Mouse (Mus musculus) heart, adult 8-10 months (tissue): ENCODE results near the gene Cers5. TPM values are rescaled to one million over a fixed set of nuclear protein-coding genes. Genes with fewer than 3 reads are reported as not detected.
A peak's percentile ranks its signal among the peaks of the same experiment; 100 is the strongest.
"Not testable (repeated sequence)": the region's sequence is repeated elsewhere in the genome, so short reads cannot be mapped to it uniquely, and the experiment has no call there.

Experiments used
- DNase-seq: peaks from one replicate; pipeline ENCODE4 v3.0.0; 2022; ENCODE audit warnings: low spot score
- total RNA-seq, 4 experiments: library from RNA; stranded (reverse); gene quantifications; 2 replicates each; pipeline ENCODE4 v1.2.4; 2022

The Cers5 gene
- total RNA-seq, 4 experiments from 2014 or later = 17.8 to 23.6 (median 18.1) TPM

DNA sequence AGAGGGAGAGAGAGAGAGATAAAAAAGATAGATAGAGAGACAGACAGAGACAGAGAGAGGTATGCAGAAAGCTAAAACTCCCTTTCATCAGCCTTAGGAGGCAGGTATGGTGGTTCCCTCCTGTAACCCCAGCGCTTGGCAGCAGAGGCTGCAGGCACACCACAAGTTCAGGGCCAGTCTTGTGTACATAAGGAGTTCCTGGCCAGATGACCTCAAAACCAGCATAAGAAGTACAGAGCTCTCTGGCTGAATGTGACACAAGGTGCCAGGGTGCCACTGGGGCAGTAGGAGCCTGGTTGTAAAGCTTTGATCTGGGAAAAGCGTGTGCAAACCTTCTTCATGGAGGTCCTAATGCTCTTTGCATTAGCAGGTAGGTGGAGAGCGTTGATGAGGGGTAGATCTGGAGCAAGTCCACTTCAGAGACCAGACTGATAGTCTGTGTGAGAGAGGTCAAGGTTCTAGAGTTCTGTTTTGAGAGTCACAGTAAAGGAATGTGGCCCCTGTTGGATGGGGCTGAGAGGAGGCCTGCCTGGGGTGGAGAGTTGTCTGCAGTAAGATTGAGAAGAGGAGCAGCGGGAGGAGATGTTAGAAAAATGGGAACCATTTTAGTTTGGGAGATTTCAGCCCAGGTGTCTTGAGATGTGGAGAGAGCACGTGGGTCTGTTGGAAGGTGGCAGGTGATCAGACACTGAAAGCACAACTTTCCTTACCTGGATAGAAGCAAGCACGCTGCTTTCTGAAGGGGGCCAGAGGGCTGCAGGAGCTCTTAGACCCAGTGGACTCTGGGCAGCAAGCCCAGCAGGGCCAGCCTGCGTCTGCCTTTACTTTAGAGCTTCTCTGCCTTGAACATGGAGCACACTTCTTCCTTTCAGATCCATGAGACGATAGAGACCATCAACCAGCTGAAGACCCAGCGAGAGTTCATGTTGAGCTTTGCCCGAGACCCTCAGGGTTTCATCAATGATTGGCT is 62.2 kb downstream of the Cers5 start:
- no peak for DNase-seq

DNA sequence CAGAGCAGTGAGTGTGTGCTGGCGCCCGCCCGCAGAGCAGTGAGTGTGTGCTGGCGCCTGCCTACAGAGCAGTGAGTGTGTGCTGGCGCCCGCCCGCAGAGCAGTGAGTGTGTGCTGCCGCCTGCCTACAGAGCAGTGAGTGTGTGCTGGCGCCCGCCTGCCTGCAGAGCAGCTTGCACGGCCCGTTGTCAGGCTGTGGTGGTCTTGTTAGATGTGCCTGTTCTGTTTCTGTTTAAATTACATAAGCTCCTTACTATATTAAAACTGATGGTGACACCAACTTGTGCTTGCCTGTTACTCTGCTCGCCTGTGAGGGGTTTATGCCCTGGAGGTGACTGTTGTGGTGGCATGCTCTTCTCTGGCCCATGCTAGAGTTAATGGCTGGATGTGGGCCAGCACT is 64.5 kb downstream of the Cers5 start:
- DNase-seq = no peak

GRCm38 (mm10) chr15:99705440-99706048 is 67.1 kb downstream of the Cers5 start, which contains the start of gene Gm17349:
TSS of gene Gm17349 (minus strand) at chr15:99705490.
- DNase-seq = no peak

DNA sequence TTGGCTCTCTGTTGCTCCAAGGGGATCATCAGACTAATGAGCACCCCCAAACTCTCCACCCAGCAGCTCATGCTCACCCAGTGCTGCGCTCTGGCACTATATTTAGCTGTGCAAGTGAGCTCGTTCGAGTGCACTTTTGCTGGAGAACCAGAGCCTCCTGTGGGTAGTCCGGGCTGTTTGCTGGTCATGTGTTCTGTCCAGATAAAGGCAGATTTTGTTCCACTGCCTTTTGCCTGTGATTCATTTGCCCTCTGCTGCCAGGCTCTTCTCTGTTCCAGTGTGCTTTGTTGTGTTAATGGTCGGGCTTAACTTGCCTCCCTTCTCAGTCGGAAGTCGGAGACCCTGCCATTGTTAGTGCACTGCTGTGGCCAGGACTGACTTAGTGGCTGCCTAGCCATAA is 67.8 kb downstream of the Cers5 start:
- DNase-seq = peak; percentile 59

GRCm38 (mm10) chr15:99704041-99704681 is 68.5 kb downstream of the Cers5 start:
- no peak for DNase-seq

DNA sequence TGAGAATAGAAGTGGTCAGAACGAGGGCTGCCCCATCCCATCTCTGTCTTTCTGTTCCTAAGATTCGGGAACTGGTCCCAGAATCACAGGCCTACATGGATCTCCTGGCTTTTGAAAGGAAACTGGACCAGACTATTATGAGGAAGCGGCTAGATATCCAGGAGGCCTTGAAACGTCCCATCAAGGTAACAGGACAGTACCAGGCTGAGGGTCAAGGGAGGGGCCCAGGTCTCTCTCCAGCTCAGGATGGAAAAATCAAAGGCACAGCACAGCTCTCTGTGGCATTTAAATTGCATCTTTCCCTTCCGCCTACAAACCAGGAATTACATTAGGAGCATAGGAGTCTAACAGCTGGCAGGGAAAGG is 69.0 kb downstream of the Cers5 start:
- DNase-seq = no peak

GRCm38 (mm10) chr15:99703104-99703503 is 69.6 kb downstream of the Cers5 start:
- DNase-seq = no peak

GRCm38 (mm10) chr15:99701999-99702900 is 70.4 kb downstream of the Cers5 start, which contains the start of gene Smarcd1:
TSS of gene Smarcd1 (plus strand) at chr15:99702129.
- peak; percentile 94 for DNase-seq

DNA sequence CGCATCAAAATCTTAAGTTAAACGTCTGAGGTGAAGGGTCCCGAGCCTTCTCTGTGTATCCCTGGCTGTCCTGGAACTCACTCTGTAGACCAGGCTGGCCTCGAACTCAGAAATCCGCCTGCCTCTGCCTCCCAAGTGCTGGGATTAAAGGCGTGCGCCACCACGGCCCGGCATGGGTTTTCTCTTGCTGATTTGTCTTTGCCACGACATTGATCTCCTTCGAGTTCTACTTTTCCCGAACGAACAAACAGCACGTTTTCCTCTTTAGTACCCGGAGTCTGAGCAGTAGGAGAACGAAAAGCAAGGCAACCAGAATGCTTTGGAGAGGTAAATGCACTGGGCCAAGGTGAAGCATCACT is 71.1 kb downstream of the Cers5 start:
- DNase-seq = not testable (repeated sequence)

DNA sequence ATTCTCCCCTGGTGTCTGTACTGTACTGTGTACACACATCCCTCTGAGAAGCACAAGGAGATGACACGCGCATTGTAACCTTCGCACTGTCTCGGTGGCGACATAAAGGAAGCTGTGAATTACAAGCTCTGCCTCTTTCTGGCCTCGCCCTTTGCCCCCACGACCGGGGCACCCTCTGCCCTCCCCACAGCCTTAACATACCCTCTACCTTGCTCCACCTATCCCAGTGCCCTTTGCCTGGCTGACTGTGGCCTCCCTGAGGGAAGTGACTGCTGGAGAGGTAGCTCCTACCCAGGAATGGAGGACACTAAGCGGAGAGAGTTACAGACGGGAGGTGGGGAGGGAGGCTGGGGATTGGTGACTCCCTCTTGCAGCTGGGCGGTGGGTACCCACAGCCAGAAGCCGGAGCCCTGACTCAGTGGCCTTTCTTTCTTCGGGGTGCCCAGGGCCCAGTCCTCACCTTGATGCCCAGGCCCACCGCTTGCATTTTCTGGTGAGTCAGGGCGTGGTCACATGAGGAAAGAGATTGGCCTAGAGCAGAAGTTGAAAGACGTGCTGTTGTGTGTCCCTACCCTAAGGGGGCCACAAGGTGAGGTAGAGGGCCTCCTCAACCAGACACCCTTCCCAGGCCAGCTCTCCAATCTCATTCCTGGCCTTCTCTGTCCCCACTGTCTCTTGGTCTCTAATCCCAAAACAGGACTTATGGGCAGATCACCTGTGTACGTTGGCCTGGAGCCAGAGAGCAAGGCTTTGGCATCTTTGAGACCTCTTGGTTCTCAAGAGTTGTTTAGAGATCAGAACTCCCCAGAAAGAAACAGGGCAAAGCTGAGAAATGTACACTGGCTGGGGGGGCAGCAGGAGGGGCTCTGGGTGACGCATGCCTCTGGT is 72.2 kb downstream of the Cers5 start:
- DNase-seq = no peak

- DNase-seq = no peak
These were observed 73.0 kb downstream of the Cers5 start for GRCm38 (mm10) chr15:99699715-99700114.

GRCm38 (mm10) chr15:99698533-99699085 is 74.1 kb downstream of the Cers5 start:
- no peak for DNase-seq

GRCm38 (mm10) chr15:99697309-99697708 is 75.4 kb downstream of the Cers5 start:
- no peak for DNase-seq

DNA sequence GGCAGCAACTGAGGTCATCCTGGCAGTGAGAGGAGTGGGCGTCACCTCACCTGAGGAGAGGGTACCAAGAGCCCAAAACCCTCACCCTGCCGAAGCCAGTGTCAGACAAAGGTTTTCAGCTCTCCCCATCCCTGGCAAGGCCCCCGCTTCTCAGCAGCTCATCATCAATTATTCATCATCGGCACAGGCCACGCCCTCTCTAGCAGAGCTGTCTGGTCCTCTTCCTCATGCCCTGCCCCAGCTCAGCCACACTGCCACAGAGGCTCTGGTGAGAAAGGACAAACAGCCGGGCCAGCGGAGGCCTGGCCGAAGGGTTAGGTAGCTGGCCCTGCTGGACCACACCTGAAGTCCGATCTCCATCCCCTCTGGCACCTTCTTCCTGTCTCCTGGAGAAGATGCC is 80.7 kb downstream of the Cers5 start:
- DNase-seq = no peak

GRCm38 (mm10) chr15:99690924-99691323 is 81.8 kb downstream of the Cers5 start:
- no peak for DNase-seq

DNA sequence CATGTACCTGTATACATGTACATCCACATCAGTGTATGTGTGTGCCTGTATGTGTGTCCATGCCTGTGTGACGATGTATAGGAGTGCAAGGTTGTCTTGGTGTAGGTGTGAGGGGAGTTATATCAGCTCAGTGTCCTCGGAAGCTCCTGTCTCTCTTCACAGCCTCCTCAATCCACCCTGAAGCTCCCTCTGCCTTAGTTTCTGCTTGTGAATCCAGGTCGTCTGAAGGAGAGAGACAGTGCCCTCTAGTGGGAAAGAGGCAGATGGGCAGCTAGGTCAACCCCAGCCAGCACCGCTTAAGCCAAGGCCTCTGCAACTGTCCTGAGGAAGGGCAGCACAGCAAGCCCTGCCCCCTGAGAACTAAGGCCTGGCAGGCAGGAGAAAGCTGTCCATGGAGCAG is 84.0 kb downstream of the Cers5 start:
- DNase-seq = peak; percentile 46
